Mouse (Mus musculus): ENCODE results near the gene Yars.

DNA sequence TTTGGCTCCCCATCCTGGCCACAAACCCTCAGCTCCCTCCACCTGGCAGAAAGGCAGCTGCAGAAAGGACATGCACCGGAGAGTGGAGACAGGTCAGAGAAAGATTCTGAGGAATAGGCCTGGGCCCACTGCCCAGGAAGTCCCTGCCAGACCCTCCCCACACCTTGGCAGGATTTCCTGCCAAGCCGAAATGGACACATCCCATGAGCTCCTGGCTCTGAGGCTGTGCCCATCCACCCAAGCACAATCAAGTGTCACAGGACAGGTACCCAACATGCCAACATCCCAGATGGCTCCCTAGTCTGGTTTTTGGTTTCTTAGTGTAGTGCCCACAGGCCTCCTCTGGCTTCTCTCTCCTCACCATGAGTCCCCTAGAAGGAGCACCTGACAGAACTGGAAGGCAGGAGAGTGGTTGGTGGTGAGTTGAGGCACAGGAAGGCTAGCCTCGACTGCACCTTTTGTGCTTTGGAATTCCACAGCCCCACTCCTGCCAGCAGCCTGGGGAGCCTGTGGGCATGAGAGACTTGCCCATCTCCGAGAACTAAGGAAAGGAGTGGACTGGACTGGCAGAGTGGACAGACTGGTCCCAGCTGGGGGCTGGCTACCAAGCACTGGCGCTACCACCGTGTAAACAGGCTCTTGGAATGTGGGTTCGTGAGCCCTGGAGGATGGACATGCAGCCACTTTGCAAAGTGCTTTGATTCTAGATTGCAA, 31.0 kb downstream of the Yars start:
- TF ChIP-seq POLR2A (IDR thresholded peaks at IDR 0.05; ENCODE audit: control insufficient read depth, low read depth, low read length): no peak
- TF ChIP-seq CTCF (IDR thresholded peaks at IDR 0.05; ENCODE audit: control insufficient read depth, insufficient read depth, insufficient replicate concordance, low read depth, low read length): no peak

All from testis, adult 2 months (tissue).